Mouse (Mus musculus): ENCODE measurements around the gene Paqr8.
"Not testable (repeated sequence)": the region's sequence is repeated elsewhere in the genome, so short reads cannot be mapped to it uniquely, and the experiment has no call there.

The Paqr8 gene

GRCm38 (mm10) chr1:20912115-20912514 is 21.7 kb downstream of the Paqr8 start:
- no peak for DNase-seq (ENCODE audit: low spot score in 2 of 2)

DNA sequence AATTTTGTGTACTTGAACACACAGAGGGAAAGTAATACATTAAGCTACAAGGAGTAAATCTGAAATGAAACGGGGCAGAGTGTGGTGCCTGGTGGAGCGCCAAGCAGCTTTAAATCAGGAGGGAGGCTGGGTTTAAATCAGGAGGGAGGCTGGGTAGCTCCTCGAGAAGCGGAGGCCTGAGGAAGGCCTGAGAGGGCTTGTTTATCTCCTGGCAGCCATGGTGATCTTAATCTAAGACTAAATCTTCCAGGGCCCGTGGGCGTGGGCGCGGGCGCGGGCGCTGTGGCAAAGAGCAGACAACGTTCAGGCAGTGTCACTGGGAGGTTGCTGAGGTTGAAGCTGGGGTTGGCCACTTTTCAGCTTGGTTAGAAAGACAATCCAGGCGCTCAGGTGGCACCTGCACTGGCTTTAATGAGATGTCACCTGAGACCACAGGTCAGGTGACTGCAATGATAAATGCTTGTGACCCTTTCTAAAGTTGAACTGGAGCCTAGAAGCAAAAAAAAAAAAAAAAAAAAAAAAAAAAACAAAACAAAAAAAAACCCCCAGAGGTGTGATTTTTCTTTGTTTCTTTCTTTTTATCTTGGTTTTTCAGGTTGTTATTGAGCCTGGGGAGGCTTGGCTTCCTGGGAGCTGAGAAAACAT is 22.2 kb downstream of the Paqr8 start:
- DNase-seq (ENCODE audit: low spot score in 2 of 2): no peak

- DNase-seq (ENCODE audit: low spot score in 2 of 2): no peak
Observed at GRCm38 (mm10) chr1:20914769-20915168, 24.4 kb downstream of the Paqr8 start.

- DNase-seq (ENCODE audit: low spot score in 2 of 2): no peak
Observed at GRCm38 (mm10) chr1:20915608-20916007, 25.2 kb downstream of the Paqr8 start.

DNA sequence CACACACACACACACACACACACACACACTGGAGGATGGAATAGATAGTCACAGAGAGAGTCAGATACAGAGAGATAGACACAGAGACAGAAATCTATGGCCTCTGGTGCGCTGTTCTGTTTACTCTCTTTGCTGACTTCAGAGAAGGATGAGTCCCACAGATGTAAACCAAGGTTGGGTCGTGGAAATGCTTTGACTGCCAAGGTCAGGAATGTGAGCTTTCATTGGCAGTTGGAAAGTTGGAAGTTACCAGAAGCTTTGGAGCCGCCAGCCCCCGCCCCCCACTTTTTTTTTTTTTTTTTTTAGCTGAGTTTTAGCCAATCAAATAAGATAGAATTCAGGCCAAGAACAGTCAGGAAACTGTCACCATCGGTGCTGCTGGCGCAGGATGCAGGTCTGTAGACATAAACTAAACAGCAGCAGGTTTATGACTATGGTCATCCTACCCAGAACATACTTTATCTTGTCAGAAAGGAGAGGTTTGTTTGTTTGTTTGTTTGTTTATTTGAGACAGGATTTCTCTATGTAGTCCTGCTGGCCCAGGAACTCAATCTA is 27.2 kb downstream of the Paqr8 start:
- no peak for DNase-seq (ENCODE audit: low spot score in 2 of 2)

- no peak for DNase-seq (ENCODE audit: low spot score in 2 of 2)
Observed at GRCm38 (mm10) chr1:20919728-20920127, 29.3 kb downstream of the Paqr8 start.

- DNase-seq (ENCODE audit: low spot score in 2 of 2): no peak
Observed at GRCm38 (mm10) chr1:20921081-20921528, 30.7 kb downstream of the Paqr8 start.

- DNase-seq (ENCODE audit: low spot score in 2 of 2): no peak
Observed at GRCm38 (mm10) chr1:20922612-20923399, 32.4 kb downstream of the Paqr8 start.

DNA sequence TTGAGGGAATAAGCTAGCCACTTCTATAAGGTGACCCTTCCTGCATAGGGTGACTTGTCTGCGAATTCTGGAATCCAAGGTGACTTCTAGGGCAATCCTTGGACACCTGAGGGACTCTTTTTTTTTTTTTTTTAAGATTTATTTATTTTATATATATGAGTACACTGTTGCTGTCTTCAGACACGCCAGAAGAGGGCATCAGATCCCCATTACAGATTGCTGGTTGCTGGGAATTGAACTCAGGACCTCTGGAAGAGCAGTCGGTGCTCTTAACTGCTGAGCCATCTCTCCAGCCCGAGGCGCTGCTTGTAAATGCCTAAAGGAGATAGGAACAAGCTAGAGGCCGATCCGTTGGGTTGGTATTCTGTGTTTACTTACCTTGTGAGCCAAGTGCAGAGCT is 34.9 kb downstream of the Paqr8 start:
- DNase-seq (ENCODE audit: low spot score in 2 of 2): not testable (repeated sequence)

- no peak for DNase-seq (ENCODE audit: low spot score in 2 of 2)
Observed at GRCm38 (mm10) chr1:20925926-20926325, 35.5 kb downstream of the Paqr8 start.

- no peak for DNase-seq (ENCODE audit: low spot score in 2 of 2)
Observed at GRCm38 (mm10) chr1:20926376-20926775, 36.0 kb downstream of the Paqr8 start.

GRCm38 (mm10) chr1:20928487-20928886 is 38.1 kb downstream of the Paqr8 start:
- DNase-seq (ENCODE audit: low spot score in 2 of 2): no peak

DNA sequence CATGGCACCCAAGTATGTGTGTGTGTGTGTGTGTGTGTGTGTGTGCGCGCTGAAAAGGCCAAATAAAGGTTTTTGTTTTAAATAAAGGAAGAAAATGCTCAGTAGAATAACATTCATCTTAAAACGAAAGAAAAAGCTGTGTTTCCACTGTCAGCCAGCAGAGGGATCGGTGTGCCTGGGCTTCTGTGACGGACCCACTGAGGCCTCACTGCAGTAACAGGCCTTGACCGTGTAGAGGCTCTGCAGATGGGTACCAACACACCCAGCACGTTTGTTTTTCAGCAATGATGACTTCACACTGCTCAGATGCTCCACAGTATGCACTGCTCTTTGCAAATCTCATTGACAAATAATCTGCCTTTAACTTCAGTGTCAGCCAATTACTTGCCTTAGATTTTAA is 43.1 kb downstream of the Paqr8 start:
- peak; percentile 61 to 84 for DNase-seq (ENCODE audit: low spot score in 2 of 2)

- no peak for DNase-seq (ENCODE audit: low spot score in 2 of 2)
Observed at GRCm38 (mm10) chr1:20935106-20935505, 44.7 kb downstream of the Paqr8 start.

- DNase-seq (ENCODE audit: low spot score in 2 of 2): peak in 1 of 2 experiments; percentile 65
Observed at GRCm38 (mm10) chr1:20939046-20939445, 48.6 kb downstream of the Paqr8 start.

DNA sequence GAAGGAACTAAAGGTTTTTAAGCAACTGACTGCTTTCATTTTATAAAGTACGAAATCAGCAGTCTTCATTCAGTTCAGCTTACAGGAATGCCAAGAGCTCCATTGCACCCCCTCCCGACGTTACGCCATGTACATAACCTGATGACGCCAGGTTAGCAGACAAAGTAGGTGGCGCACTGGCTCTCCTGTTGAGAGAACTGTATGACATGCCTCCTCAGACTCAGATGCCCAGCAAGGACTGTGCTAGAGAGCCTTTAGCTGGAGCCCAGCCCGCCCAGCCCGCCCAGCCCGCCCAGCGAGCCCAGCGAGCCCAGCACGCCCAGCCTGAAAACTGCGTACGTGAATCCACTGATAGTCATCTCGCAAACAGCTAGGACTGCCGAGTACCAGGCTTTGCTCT is 49.7 kb downstream of the Paqr8 start:
- no peak for DNase-seq (ENCODE audit: low spot score in 2 of 2)

DNA sequence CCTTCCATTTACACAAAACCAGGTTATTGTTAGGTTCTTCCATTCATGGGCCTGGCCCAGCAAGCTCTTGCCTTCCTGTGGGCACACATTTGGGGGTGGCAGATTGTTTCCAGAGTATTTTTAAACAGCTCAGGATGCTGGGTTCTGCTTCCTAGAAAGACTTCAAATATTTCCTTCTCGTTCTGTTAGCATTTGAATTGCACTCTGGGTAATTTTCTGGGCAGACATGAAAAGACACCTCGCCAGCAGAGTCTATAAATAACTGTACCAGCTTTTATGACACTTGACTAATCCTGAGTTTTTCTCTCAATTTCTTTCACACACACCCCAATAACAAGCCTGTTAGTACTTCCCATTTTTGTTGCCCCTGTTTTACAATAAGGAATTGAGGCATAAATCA is 50.9 kb downstream of the Paqr8 start:
- DNase-seq (ENCODE audit: low spot score in 2 of 2): no peak

DNA sequence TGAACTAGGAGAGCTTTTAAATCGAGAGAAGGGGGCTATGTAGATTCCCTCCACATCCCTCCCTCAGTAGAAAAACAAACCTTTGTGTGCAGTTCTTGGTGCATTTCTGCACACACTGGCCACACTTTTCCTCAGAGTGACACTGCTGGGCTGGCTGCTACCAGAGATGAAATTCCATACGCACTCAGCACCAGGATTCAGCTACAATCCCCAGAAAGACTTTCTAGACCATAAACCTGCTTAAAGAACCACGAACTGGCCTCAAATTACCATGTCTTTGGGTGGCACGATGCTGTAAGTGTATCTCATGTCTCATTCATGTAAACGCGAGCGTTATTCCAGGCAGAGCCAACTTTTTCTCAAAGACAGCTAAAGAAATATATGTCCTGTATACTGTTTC is 51.5 kb downstream of the Paqr8 start:
- no peak for DNase-seq (ENCODE audit: low spot score in 2 of 2)

DNA sequence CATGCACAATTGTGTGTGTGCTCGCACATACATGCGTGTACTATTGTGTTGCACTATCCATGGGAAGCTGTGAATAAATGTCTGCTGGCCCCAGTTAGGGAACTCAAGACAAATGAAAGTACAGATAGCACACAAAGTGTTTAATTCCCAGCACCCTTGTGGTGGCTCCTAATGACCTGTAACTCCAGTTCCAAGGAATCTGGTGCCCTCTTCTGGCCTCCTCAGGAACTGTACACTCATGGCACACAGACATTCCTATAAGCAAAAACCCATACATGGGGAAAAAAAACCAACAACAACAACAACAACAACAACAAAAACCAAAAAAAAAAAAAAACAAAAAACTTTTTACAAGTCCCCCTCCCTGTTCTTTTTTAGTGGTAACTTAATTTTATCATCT is 52.6 kb downstream of the Paqr8 start:
- no peak for DNase-seq (ENCODE audit: low spot score in 2 of 2)

DNA sequence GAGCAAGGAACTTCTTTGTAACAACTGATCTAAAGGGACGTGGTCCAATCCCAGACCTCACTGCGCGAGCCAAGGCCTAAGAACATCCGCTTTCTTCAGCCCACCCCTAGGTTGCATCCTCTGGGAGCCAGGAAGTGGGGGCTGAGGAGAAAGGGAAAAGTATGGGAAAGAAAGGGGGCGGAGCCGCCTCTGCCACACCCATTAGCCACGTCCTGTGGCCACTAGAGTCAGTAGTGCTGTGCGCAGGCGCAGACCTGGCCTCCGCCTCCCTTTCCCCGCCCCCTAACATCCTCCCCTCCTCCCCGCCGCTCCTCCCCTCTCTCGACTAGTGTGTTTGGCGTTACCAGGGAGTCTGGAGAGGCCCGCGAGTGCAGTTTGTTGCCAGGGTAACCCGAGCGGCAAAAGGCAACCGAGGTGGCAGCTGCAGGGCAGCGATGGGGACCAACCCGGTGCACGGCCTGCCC is 60.9 kb downstream of the Paqr8 start, which contains the start of gene Efhc1:
Gene Efhc1 (plus strand): TSS at position 327 of the 464 bp plus-strand sequence.
- peak; percentile 91 to 92 for DNase-seq (ENCODE audit: low spot score in 2 of 2)

GRCm38 (mm10) chr1:20951799-20952198 is 61.4 kb downstream of the Paqr8 start:
- DNase-seq (ENCODE audit: low spot score in 2 of 2): no peak

DNA sequence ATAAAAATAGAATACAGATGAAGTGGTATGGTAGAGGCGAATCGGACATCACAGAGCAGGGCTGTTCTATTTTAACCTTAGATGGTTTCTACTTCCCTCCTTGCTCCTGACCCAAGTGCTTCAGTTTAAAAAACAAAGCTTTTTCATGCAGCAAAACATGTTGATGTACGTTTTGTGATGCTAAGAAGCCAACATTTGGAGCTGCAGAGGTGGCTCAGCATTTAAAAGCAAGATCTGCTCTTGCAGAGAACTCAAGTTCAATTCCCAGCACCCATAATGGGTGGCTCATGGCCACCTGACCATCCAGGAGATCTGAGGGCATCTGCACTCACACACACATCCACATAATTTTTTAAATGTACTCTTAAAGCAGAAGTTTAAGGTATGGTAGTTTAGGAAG is 64.5 kb downstream of the Paqr8 start:
- DNase-seq (ENCODE audit: low spot score in 2 of 2): no peak

- no peak for DNase-seq (ENCODE audit: low spot score in 2 of 2)
Observed at GRCm38 (mm10) chr1:20969642-20970041, 79.2 kb downstream of the Paqr8 start.

Data from frontal cortex, postnatal 36 days (tissue).